Mouse (Mus musculus): ENCODE results near the gene Wnt1. TPM values are rescaled to one million over a fixed set of nuclear protein-coding genes. Genes with fewer than 3 reads are reported as not detected.
"Not testable (repeated sequence)": the region's sequence is repeated elsewhere in the genome, so short reads cannot be mapped to it uniquely, and the experiment has no call there.

Wnt1 gene
- not detected for total RNA-seq (2021)

DNA sequence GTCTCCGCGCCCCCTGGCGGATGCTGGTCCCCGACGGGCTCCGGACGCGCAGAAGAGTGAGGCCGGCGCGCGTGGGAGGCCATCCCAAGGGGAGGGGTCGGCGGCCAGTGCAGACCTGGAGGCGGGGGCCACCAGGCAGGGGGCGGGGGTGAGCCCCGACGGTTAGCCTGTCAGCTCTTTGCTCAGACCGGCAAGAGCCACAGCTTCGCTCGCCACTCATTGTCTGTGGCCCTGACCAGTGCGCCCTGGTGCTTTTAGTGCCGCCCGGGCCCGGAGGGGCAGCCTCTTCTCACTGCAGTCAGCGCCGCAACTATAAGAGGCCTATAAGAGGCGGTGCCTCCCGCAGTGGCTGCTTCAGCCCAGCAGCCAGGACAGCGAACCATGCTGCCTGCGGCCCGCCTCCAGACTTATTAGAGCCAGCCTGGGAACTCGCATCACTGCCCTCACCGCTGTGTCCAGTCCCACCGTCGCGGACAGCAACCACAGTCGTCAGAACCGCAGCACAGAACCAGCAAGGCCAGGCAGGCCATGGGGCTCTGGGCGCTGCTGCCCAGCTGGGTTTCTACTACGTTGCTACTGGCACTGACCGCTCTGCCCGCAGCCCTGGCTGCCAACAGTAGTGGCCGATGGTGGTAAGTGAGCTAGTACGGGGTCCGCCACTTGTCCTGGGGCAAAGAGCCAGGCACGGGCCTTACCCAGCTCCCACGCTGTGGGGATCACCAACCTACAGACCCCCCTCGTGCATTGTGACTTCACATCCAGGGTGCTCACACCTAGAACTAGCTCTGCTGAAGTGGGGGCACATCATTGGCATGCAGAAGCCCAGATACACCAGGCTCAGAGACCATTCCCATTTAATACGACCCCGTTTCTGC, at the start of gene Wnt1:
Gene Wnt1 (plus strand): TSS at position 197 of the 875 bp plus-strand sequence.
- intact Hi-C loops (cut with DNase I) = loop anchor here (2.0 to 10.0 kb wide), 2 partner anchors 27 to 215 kb away; partner anchors contain the start of genes 4930415O20Rik, Arf3 and Ccnt1
- no peak for DNase-seq (ENCODE audit: low spot score in 2 of 2)

DNA sequence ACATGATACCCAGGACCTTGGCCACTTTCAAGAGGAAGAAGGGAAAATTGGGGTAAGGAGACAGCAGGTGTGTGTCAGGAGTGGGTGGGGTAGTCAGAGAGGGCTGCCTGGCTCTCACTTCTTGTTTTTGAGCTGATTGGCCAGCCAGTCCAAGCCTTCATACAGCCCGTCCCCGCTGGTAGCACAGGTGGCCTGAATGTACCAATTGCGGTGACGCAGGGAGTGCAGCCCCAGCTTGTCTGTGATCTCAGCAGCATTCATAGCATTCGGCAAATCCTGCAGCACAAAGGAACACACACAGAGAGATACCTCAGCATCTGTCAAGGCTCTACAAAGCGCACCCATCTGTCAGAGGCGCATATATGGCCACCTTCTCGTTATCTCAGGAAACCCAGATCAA, 49.4 kb upstream of the Wnt1 start:
- DNase-seq (ENCODE audit: low spot score in 2 of 2) = no peak
- intact Hi-C loops (cut with DNase I) = no loop called here

DNA sequence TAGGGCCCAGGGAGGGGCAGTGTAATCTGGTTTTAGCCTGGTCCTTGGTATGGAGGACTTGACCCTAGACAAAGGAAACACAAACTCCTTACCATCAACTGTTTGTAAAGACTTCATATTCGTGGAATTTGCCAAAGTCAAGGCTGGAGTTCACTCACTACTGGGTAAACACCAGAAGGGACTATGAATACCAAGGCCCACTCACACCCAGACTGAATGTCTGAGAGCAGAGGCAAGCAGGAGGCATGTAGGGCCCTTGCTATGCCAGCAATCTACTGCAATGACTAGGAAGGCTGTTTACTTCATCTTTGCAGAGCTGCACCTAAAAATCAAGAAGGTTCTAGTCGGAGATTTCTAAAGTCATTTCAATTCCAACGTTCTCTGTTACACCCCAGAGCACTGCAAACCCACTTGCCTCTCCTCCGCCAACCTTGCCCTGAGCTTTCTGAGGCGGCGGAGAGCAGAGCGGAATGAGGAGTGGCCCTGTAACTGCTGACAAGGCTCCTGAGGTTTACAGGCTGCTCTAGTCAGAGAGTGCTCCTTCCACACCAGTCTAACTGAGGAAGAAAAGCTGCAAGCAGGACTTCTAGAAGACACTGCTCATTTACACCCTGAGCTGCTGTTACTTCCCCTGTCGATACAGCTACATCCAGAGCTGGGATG, 46.8 kb upstream of the Wnt1 start:
- intact Hi-C loops (cut with DNase I) = no loop called here
- no peak for DNase-seq (ENCODE audit: low spot score in 2 of 2)

DNA sequence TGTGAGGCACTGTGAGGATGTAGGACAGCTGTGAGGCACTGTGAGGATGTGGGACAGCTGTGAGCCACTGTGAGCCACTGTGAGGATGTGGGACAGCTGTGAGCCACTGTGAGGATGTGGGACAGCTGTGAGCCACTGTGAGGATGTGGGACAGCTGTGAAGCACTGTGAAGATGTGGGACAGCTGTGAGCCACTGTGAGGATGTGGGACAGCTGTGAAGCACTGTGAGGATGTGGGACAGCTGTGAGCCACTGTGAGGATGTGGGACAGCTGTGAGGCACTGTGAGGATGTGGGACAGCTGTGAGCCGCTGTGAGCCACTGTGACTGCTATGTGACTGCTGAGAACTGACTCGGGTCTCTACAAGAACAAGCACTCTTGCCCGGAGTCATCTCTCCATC, 45.8 kb upstream of the Wnt1 start:
- DNase-seq (ENCODE audit: low spot score in 2 of 2); intact Hi-C loops (cut with DNase I): not testable (repeated sequence)

DNA sequence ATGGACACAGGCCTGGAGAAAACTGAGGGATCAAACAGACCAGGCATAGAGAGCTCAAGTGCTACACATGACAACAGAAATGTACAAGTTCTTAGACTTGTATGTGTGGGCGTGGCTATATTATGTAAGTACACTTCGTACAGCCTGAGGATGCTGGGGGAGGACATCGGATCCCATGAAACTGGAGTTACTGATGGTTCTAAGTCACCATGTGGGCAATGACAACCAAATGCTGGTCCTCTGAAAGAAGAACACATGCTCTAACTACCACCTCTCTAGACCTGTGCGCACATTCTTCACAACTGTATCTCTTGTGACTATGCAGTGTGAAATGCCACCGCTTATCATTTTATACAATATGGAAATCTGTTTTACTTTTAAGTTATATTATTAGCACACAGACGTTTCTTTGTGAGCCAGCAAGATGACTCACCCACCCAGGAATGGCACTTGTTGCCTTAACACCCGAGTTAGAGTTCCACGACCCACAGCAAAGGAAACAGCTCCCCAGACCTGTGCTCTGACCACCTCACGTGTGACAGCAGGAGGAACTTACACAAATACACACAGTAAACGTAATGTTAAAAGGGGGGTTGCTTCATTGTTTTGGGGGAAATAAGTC, 43.2 kb upstream of the Wnt1 start:
- intact Hi-C loops (cut with DNase I) = no loop called here
- DNase-seq (ENCODE audit: low spot score in 2 of 2) = peak in 1 of 2 experiments; percentile 79

DNA sequence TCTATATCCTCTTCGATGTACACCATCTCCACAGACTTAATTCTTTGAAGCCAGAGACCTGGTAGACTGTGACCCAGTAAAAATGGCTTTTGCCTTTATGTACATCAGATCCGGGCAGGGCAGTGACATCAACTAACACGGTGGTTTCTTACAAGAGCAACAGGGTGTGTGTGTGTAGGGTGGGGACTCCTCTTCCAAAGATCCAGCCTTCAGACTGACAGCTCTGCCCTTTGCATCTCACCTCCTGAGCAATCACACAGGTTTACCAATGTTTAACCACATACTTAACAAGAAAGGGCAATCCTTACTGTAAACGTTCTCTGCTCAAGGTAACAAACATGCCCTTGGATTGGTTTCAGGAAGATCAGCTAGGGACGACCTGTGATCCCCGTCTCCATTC, 42.4 kb upstream of the Wnt1 start:
- DNase-seq (ENCODE audit: low spot score in 2 of 2) = no peak
- intact Hi-C loops (cut with DNase I) = no loop called here

DNA sequence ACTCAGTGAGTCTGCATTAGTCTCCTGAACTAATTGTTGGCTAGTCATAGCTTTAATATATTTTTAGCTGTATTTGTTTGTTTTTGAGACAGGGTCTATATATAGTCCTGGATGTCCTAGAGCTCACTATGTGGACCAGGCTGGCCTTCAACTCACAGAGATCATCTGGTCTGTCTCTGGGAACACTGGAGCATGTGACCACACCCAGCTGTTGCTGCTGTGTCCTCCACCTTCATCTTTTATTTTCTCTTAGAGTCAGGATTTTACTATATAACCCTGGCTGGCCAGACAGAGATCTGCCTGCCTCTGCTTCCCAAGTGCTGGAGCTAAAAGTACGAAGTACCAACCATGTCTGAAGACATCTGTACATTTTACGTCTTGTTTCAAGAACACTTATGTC, 40.6 kb upstream of the Wnt1 start:
- intact Hi-C loops (cut with DNase I) = no loop called here
- DNase-seq (ENCODE audit: low spot score in 2 of 2) = no peak

DNA sequence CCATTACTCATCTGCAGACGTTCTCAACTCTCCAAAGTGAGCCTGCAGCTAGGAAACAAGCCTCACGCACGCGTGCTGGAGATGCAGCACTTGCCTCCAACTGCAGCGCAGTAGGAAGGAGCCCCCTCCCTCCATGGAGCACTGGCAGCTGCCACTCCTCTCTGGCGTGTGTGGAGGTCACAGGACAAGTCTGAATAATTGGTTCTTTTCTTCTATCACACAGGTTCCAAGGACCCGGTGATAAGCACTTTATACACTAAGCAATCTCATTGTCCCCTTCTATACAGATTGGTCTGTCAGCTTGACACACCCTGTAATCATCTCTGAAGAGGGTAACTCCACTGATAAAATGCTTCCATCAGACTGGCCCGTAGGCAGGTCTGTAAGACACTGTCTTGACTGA, 36.6 kb upstream of the Wnt1 start:
- DNase-seq (ENCODE audit: low spot score in 2 of 2) = peak in 1 of 2 experiments; percentile 57
- intact Hi-C loops (cut with DNase I) = no loop called here

DNA sequence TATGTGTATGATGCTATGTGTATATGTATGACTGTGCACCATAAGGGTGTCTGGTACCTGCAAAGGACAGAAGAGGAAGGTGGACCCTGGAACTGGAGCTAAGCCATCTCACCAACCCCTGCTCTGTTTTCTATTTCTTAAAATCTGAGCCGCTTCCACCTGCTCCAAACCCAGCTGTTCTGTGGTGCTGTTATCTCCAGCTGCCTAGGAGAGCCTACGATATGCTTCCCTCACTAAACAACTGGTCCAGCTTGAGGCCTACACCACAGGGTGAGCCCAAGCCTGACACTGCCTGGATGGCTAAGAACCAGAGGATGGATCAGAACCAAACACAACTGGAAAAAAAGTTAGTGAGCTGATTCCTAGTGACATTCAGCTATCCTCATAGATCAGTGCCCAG, 35.5 kb upstream of the Wnt1 start:
- intact Hi-C loops (cut with DNase I) = no loop called here
- DNase-seq (ENCODE audit: low spot score in 2 of 2) = no peak

DNA sequence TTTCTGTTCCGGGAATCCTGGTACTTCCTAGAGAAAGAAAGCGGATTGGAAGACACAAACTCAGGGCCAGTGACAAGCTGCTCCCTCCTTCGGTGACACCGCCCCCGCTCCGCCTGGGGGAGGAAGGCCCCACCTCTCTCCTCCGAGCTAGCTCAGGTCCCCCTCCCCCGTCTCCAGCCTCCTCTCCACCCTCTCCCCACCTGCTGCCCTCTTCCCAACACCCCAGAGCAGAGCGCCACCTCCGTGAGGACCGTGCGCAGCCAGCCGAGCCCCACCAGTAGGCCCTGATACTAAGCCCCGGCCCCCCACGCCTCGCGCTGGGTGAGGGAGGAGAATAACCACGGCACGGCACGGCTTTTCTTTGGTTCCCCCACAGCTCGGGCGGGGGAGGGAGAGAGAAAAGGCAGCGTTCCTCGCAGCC, 27.4 kb upstream of the Wnt1 start:
- DNase-seq (ENCODE audit: low spot score in 2 of 2) = peak; percentile 75 to 84
- intact Hi-C loops (cut with DNase I) = loop anchor here (2.0 kb wide), 1 partner anchor 27 kb away; the partner anchor contains the start of gene Wnt1

DNA sequence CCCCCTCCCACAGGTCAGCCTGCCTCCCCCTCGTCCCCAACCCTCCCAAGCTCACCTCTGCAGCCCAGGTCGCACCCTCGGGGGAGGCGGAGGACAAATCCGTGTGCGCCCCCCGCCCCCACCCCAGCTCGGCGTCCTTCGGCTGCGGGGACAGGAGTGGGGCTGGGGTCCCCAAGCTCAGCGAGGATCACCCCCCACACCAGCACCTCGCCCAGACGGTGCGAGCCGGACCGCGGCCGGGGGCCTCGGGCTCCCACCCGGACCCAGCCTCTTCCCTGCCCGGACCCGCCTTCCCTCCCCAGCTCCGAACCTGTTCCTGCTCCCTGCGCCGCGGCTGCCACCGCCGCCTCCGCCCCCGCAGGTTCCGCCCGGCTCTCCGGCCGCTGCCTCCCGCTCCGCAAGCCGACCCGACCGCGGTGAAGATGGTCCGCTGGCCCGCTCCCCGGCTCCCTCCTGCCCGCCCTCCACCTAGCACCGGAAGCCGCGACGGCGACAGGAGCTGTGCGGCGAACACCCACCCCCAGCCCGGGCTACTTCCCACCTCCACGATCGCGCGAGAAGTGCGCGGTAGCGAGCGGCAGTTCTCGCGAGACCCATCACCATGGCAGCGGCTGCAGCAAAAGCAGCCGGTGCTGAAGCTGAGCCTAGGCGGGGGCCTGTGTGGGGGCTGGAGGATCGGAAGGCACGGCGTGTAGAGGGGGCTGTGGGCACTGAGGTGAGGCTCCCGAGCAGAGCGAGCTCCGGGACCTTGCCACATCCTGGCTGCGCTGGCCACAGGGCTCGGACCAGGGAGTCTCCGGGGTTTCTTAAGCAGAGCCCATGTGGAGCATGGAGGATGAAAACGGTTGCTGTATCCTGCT, 26.8 kb upstream of the Wnt1 start, which contains the start of gene Arf3:
Gene Arf3 (minus strand): TSS at position 545 of the 860 bp plus-strand sequence.
- DNase-seq (ENCODE audit: low spot score in 2 of 2) = peak; percentile 98
- intact Hi-C loops (cut with DNase I) = loop anchor here (2.0 kb wide), 1 partner anchor 26 kb away; the partner anchor contains the start of gene Wnt1

DNA sequence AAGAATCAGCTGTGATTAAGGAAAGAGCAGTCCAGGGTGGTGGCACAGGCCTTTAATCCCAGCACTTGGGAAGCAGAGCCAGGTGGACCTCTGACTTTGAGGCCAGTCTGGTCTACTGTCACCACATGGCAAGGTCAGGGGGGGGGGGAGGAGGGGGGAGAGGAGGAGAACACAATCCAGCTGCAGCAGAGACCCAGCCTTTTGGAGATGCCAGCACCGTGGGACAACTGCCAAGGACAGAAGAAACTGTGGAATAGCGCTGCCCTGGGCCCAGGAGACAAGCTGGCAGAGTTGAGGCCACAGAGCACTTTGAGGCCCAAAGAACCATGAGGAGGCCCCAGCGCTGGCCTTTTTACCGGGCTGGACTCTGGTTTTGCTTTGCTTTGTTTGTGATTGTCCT, 23.7 kb upstream of the Wnt1 start:
- intact Hi-C loops (cut with DNase I) = no loop called here
- no peak for DNase-seq (ENCODE audit: low spot score in 2 of 2)

DNA sequence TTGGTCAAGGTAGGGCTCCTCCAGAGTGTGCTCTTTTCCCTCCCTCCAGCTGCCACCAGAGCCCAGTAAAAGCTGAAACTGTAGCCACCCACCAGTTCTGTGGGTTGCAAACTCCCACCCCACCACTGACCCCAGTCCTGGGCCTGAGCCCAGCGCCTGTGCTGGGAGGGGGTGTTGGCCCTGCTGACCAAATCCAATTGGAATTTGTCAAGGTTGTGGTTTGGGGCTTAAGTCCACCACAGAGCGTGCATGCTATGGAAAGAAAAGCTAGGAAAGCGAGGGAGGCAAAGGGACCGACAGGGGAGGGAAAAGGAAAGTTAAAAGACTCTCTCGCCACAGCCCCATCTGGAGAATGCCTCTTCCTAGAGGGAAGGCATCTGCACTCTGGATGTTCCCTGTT, 21.4 kb upstream of the Wnt1 start:
- intact Hi-C loops (cut with DNase I) = no loop called here
- DNase-seq (ENCODE audit: low spot score in 2 of 2) = no peak

DNA sequence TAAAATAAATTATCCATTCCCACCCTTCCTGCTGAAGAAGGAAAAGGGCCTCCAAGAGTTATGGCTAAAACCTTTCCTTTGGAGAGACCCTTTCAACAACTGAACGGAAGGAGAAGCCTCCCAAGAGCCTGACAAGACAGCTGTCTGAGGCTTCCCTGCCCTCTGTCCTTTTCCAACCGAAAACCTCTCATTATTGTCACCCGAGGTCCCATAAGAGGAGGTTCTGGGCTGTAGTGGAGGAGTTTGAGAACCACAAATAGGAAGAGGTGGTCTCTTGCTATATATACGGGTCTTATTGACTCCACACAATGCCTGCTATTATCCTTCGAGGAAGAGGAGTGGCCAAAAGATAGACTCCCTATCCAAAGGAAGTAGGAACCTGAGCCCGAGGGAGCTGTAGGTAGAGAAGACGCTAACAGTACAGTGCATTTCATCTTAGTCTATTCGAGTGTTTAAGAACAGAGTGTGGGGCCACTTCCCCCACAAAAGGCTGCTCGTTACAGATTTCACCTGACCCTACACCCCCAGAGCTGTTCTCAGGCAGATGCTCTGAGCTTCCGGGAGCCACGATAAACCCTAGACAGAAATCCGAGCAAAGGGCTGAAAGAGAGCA, 17.7 kb upstream of the Wnt1 start:
- intact Hi-C loops (cut with DNase I) = no loop called here
- DNase-seq (ENCODE audit: low spot score in 2 of 2) = no peak

DNA sequence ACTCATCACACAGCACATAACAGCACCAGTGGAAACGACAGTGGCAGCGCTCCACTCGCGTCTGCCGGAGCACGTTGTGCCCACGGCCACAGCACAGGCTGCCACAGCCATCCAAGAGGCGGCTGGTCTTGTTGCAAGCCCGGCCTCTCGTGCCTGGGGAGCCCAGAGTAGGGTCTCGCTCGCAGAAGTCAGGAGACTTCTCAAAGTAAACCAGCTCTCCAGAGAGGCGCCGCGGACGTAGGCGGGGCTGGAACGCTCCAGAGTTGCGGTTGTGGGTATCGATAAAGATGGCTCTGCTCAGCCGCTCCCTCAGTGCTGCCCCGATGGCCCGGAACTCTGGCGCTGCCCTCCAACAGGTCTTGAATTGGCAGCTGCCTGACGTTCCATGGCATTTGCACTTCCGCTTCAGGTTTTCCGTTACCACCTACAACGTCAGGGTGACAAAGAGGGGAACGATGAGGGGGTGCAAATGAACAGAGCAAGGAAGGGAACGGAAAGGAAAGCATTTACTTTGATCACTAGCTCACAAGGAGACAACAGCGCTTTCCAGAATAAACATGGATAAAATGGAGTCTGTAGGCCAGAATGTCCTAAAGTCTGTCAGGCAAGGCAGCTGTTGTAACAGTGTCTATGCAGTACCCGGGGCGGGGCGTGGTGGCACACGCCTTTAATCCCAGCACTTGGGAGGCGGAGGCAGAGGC, 17.0 kb upstream of the Wnt1 start:
- intact Hi-C loops (cut with DNase I) = no loop called here
- DNase-seq (ENCODE audit: low spot score in 2 of 2) = no peak

DNA sequence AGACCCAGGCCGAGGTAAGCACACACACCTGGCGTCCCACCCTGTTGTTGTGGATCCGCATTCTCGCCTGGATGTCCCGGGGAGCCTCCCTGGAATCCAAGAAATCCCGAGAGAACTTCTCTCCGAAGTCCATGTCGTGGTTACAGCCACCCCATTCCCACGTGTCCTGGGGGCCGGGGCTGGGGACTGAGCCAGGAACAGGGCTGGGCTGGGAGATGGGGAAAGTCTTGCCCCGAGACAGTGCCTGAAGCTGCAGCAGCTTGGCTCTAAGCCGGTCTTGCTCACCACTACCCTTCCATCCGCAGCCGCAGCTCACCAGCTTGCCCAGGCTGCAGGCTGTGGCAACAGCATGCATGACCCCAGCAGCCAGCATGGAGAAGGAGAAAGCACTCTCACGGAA, 15.6 kb upstream of the Wnt1 start:
- intact Hi-C loops (cut with DNase I) = no loop called here
- DNase-seq (ENCODE audit: low spot score in 2 of 2) = no peak

DNA sequence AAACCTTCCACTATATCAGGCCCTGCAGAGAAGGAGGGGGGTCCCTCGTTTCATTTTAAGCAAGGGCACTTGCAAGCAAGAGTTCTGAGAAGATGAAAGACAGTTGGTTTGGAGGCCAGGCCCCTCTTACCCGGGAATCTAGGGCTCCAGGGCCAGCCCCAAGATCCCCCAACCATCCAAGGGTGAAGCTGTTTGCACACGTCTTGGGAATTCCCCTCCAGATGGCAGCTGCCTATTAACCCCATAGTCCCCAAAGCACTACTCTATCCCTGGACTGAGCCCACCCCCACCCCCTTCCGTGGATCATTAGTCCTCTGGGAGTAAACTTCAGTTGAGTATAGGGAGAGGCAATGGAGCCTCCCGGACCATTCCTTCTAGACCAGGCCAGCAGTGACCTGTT, 14.1 kb upstream of the Wnt1 start:
- no peak for DNase-seq (ENCODE audit: low spot score in 2 of 2)
- intact Hi-C loops (cut with DNase I) = no loop called here

DNA sequence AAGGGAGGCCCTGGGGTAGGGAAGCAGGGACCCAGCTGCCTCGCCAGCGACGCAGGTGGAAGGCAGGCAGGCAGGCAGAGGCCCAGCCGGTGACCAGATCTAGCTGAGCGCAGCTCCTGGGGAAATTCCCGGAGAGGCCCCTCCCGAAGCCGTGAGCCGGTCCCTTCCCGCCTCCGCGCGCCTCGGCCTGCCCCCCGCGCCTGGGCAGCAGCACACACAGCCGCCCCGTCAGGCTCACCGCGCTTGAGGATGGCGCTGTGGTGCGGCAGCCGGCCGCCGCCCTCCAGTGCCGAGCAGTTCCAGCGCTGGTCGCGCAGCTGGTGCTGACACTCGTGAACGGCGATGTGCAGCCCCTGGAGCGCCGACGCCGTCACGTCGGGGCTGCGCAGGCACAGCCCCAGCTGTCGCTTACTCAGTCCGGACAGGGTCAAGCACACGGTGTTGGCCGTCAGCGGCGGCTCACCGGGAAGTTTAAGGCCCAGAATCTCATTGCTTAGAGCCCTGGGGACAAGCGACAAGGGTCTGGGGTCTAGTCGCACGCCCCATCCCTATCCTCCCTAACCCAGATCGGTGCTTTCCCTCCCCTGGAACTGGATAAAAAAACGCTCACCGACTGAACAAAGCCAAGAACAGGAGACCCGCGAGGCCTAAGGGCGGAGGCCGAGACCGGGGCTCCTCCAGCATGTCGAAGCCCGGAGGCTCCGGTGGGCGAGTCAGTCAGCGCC, 13.2 kb upstream of the Wnt1 start:
- intact Hi-C loops (cut with DNase I) = no loop called here

More for the DNA sequence above, 13.2 kb upstream of the Wnt1 start:
- no peak for DNase-seq (ENCODE audit: low spot score in 2 of 2)

All from left cerebral cortex, postnatal 25 days (tissue).